Mouse (Mus musculus) natural killer cell, adult 2 months (primary cell): ENCODE measurements around the gene Rbm6.

Source experiments
- DNase-seq, 2 experiments: peaks; one replicate each; pipeline ENCODE4 v3.0.0; 2022; ENCODE audit warnings: low spot score in 2 of 2

The Rbm6 gene

DNA sequence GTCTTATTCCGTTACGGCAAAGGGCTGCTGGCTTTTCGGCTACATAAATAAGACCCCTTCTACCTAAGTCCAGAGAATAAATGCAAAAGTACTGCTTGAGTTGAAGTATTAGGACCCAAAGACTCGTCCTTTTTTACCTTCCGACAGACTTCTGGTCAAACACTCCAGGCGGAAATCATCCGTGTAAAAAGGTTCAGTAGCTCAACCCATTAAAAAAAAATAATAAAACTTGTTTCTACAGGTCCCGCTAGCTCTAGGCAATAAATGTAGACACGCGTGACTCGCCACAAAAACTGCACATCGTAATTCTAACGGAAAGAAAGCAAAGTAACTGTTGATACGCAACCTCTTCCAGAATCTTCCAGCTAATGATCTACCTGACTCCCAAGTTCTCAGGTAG lies at the start of gene Rbm6:
Rbm6 (minus strand) TSS at position 101 of the 400 bp plus-strand sequence.
- no peak for DNase-seq

DNA sequence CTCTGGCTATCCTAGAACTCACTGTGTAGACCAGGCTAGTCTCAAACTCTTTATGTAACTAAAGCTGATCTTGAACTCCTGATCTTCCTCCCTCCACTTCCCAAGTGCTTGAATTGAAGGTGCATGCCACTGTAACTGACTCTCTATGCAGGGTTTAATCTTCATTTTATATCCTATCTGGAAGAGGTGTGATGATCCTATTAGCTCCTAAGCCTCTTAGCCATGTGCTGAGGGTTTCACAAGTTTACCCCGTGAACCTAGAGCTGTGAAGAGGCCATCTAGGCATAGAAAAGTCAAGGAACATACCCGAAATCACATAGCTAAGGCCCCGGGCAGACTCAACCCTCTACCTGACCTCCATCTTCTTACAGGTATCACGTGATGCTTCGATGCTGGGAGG lies 46.4 kb upstream of the Rbm6 start:
- no peak for DNase-seq

DNA sequence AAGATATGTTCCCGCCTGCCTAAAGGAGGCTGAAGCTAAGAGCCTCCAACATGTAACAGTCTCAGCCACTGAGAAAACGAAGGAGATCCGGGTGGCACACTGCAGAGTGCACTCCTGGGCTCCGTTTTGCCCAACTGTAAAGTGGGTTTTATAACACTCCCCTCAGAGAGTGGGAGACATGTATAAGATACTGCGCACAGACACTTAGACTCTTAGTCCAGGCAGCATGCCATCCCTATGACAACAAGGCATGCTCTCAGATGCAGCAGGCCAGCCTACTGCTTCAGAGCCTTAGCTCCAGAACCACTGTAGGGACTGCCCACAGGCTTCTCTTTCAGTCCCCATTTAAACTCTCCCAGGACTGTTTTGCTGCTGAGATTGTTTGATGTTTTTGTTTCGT lies 45.8 kb upstream of the Rbm6 start:
- no peak for DNase-seq

DNA sequence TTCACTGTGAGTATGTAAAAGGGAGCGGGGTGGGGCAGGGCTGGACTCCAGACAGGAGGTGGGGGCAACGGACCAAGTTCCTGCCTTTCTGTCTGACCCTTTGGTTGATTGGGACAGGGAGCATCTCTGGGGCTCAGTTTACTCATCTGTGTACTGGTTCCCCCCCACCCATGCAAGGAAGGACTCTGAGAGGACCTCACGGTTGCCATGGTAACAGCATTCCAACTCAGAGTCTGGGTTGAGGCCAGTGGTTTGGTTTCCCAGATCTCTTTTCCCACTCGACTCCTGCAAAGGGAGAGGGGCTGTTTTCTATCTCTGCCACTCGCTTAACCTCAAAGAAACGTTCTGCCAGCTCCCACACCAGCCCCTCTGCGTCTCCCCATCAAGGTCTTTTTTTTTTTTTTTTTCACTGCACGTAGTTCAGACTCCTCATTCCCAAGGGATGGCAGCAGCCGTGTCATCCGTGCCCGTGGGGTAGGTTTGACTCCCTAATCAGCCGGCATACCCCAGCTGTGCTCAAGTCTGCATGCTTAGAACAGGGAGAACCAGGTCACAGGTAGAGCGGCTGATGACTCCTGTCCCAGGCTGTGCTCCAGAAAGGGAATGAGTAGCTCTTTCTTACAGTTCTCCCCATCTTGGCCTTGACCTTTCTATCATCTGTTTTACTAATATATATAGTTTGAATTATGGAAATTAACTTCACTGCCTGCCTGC lies 45.0 kb upstream of the Rbm6 start:
- no peak for DNase-seq

DNA sequence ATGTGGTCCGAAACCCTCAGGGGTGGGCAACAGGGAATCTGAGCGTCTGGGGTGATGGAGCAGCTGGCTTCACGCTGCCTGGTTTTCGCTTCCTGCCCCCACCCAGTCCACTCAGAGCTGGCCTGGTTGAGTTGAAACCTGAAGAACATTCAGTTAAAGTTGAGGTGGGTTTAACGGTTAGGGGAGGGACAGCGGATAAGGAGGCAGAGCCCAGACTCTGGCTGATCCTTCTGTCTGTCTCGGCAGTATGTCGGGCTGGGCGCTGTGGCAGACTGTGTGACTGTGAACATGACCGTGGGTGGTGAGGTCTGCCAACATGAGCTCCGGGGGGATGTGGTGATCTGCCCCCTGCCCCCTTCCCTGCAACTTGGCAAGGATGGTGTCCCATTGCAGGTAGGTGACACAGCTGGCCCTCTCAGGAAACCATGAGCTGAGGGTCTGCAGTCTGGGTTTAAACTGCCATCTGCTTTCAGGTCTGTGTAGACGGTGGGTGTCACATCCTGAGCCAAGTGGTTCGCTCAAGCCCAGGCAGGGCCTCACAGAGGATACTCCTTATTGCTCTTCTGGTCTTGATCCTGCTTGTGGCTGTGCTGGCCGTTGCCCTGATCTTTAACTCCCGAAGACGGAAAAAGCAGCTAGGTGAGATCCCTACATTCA lies 41.9 kb upstream of the Rbm6 start:
- DNase-seq, result no peak

DNA sequence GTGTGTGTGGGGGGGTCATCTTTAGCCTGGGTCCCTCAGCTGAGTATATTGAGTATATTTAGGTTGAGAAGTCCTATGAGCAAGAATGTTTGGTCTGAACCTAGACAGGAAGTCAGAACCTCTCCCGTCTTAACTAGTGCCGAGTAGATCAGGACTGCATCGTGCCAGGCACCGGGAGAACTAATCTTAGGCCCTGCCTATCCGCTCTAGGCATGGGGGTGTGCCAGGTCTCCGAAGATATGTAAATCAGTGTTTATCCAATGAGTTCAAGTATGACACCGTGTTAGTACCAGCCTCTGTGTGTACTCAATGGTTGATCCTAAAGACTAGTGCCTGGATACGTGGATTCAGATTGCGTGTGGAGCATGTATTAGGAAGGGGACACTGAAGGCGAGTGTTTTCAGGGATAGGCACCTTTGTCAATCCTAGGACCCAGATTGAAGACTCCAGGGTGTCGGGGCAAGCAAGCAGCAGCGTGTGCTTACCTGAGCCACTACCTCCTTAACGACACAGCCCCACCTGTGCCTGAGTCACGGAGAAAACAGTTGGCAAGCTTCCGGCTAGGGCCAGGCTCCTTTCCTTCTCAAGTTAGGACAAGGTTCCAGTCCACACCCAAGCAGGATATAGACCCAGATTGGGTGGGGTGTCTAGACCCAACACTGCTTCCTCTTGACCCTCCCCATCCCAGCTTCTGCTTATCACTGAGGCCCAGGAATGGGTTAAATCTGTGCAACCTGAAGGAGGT lies 37.2 kb upstream of the Rbm6 start:
- DNase-seq, result no peak

DNA sequence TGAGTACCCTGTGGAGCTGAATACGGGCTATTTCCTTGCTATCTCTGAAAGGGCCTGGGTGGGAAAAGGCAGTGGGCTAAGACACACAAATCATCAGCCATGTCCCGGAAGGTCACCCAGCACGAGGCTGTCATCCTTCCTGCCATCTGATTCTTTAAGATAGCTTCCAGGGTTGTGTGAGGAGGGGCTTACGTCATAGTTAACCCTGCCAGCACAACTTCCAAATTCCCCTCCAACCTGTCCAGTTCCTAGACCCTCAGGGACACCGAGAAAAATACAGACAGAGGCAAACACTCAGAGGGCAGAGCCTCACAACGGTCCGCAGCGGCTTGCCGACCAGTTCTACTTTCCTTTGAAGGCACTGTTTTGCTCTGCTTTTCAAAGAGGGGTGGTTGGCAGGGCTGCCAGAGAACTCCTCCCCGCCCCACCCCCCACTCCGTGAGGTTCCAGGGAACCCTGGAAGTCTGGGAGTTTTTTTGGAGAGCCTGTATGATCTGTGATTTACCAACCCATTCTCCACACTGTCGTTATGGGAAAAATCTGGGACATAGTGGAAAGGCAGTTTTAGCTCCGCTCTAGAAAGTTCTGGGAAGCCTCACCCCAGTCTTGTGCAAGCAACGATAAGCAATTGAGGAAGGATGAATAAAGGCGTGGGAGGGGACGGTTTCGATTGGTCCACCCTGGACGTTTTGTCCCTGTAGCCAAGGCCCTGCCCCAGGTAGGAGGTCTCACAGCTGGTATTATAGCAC lies 35.5 kb upstream of the Rbm6 start:
- no peak for DNase-seq

DNA sequence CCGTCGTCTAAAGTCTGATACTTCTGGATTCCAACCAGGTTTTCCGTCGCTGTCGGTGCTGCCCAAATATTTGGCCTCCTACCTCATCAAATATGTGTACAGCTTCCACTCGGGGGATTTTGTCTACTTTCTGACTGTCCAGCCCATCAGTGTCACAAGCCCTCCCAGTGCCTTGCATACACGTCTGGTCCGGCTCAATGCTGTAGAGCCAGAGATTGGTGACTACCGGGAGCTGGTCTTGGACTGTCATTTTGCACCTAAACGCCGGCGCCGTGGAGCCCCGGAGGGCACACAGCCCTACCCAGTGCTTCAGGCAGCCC lies 34.7 kb upstream of the Rbm6 start:
- no peak for DNase-seq

DNA sequence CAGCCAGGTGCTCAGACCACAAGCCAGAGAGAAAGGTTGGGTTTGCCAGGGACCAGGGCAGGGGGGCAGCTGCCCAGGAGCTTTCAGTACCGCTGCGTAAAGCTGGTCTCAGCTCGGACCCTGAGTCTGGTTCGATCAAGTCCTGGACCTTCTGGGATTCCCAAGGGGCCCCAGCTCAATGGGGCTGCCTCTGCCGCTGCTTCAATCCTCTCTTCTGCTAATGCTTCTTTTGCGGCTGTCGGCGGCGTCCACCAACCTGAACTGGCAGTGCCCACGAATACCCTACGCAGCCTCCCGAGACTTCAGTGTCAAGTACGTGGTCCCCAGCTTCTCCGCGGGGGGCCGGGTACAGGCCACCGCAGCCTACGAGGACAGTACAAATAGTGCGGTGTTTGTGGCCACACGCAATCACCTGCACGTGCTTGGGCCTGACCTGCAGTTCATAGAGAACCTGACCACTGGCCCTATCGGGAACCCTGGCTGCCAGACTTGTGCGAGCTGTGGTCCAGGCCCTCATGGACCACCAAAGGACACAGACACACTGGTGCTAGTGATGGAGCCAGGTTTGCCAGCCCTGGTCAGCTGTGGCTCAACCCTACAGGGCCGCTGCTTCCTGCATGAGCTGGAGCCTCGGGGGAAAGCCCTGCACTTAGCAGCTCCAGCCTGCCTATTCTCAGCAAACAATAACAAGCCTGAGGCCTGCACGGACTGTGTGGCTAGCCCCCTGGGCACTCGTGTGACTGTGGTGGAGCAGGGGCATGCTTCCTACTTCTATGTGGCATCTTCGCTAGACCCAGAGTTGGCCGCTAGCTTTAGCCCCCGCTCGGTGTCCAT lies 34.1 kb upstream of the Rbm6 start:
- no peak for DNase-seq

DNA sequence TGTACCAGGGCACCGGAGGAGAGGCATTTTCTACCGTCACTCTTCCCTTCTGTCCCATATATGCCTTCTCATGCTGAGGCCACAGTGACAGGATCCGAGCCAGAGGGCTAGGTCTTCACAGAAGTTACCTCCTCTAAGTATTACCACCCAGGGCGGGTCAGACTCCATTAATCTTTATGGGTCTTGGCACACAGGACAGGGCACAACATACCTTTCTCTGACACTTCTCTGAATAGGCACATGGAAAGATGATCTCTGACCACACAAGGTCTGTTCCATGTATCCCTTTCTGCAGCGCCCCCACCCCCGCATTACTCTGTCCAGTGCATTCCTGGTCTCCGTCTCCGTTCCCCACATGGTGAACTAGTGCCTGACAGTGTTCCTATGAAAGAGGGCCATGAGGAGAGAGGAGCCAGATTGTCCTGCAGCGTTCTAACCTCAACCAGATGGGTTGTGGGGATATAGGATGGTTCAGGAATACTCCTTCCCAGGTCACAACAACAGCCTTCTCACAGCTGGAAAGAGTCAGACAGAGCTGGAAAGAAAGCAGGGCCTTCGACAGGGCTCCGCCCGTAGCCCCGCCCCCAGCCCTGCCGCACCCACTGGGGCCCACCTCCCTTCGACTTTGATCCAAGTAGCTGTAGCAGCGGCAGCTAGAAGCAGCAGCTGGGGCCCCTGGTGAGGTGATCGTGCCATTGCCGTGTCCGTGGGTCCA lies 33.4 kb upstream of the Rbm6 start, which contains the start of gene Mst1r:
Mst1r (plus strand) TSS at position 622 of the 715 bp plus-strand sequence.
- no peak for DNase-seq

DNA sequence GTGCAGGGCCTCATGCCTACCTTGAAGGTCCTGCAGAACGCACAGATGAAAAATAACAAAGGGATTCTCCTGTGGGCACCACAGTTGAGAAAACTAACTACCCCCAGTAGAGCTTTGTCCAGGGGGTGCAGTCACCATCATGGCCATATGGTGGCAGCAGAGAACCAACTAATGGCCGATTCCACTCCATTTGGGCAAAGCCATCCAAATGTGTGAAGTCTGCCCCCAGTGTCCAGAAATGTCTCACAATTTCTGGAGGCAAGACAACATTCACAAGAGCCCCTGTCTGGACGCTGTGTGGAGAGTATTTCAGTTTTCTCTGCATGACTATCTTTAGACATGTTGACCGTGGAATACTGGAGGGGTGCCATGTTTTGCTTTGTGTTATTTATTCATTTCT lies 31.7 kb upstream of the Rbm6 start:
- peak; percentile 74 to 85 for DNase-seq

DNA sequence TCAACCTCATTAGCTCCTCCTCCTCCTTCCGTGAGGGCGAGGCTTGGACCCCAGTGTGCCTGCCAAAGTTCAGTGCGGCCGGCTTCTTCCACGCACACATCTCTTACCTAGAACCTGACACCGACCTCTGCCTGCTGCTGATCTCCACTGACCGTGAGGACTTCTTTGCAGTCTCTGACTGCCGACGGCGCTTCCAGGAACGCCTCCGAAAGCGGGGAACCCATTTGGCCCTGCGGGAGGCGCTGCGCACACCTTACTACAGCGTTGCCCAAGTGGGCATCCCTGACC lies 28.5 kb upstream of the Rbm6 start:
- no peak for DNase-seq

DNA sequence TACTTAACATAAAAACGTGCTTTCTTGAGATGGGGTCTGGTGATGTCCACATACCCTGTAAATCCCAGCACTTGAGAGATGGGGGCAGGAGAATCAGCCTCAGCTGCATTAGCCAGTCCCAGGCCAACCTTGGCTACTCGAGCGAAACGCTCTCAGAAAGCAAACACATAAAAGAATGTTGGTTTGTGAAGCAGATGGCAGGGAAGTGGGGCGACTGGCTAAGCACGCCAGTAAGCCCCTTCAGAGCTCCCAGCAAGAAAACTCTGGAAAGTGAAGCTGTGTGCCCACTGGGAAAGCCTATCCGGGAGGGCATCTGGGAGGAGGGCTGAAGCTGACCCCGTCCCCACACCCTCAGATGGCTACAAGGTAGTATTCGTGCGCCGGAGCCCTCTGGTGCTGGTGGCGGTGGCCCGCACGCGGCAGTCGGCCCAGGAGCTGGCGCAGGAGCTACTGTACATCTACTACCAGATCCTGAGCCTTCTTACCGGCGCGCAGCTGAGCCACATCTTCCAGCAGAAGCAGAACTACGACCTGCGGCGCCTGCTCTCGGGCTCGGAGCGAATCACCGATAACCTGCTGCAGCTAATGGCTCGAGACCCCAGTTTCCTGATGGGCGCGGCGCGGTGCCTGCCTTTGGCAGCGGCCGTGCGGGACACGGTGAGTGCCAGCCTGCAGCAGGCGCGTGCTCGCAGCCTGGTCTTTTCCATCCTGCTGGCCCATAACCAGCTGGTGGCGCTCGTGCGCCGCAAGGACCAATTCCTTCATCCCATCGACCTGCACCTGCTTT lies 28.0 kb upstream of the Rbm6 start:
- DNase-seq, result peak in 1 of 2 experiments; percentile 45

DNA sequence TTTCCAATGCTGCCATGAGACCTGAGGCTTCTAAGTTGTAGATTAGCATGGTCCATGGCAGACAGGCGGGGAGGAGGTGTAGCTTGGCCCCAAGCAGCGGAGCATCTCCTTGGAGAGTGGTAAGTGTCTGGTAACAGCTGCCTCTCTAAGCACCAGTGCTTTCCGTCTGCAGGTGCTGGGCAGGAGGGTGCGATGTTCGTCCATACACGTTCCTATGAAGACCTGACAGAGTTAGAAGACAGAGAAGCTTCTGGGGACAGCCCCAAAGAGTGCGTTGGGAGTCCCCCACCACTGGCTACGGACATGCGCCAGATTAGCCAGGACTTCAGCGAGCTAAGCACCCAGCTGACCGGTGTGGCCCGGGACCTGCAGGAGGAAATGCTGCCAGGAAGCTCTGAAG lies 26.8 kb upstream of the Rbm6 start:
- DNase-seq, result no peak

DNA sequence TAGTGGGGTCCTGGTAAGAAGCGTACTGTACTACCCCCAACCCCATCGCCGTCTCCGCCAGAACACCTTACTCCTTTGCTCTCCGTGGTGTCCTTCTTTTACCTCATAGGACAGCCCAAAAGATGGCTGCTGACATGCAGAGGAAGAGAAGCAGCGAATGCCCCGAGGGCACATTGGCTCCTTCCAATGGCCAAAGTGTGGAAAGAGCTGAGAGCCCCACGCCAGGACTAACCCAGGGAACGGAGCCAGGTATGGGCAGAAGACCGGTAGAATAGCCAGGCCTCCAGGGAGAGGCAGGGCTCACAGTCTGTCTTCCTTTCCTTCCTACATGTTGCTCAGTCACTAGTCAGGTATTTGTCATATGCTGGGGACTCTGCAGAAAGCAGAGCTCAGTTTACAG lies 25.5 kb upstream of the Rbm6 start:
- DNase-seq, result no peak

DNA sequence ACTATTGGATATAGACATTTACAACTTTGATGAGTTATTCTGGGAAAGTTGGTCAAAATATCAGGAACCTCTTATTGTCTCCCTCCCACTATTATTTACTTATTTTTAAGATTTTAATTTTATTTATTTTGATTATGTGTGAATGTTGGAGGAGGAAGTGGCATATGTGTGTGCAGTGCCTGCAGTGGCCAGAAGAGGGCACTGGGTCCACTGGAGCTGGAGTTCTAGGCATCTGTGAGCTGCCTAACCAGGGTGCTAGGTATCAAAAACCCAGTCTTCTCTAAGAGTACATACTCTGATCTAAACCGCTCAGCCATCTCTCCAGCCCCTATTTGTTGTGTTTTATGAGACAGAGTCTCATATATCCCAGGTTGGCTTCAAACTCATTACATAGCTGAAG lies 18.0 kb upstream of the Rbm6 start:
- DNase-seq, result peak in 1 of 2 experiments; percentile 42

DNA sequence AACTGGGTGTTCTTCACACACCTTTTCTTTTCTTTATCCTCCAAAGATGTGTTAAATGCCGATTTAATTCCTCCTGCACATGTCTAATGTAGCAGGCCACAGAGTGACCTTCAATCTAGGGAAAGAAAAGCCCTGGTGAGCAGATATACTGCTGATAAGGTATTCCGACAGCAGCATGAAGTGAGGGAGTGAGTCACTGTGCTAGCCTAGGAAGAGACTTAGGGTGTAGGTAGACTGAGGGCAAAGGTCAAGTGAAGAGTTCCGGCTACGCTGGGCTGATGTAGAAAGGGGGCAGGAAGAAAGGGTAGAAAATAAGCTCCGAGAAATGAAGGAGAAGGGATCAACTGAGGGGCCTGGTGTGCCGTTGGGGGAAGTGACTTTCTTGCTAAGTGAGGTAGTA lies 17.2 kb upstream of the Rbm6 start:
- DNase-seq, result no peak

DNA sequence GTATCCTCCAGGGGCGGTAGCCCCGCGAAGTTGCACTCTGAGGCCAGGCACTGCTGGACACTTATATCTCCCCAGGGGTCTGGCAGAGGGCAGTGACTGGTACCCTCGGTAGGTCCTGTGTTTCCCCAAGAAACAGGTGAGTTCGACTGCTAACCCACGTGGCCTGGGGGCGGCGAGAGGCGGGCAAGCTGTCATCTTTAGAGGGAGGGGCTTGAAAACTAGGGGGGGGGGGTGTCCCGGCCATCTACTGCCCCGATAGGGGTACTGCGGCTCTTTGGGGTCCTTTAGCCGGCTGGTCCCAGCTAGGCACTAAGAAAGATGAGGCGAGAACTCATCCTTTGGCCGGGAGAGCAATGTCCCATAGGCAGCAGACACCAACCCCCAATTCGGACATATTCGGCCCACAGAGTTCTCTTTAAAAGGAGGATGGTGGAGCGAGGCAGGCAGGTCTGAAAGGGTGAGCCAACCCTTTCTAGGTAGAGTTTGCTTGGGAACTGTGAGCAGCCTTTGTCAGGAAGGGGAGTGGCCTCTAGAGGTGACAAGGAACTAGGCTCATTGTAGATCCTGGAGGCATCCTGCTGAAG lies 15.3 kb upstream of the Rbm6 start:
- peak in 1 of 2 experiments; percentile 13 for DNase-seq

DNA sequence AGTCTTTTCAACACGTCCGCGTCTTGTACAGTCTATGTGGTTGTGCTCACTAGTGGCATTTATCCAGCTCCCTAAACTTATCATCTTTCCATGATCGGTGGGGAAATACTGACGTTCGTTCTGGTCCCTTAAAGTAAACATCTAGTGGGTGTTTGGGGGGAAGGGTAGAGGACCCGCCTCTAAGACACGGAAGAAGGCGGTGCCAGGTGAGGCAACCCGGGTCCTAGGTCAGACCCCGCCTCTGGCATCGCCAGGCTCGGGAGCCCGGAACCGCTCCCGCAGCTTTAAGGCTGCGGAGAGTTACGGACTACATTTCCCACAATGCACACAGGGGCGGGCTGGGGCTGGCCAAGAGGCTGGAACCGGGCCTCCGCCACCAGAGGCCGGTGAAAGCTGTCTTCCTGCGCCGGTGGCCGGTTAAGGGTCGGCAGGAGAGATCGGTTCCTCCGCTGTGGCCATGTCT lies 14.8 kb upstream of the Rbm6 start, which contains the start of gene Mon1a:
Mon1a (plus strand) TSS at position 348 of the 463 bp plus-strand sequence.
- peak; percentile 77 to 79 for DNase-seq

DNA sequence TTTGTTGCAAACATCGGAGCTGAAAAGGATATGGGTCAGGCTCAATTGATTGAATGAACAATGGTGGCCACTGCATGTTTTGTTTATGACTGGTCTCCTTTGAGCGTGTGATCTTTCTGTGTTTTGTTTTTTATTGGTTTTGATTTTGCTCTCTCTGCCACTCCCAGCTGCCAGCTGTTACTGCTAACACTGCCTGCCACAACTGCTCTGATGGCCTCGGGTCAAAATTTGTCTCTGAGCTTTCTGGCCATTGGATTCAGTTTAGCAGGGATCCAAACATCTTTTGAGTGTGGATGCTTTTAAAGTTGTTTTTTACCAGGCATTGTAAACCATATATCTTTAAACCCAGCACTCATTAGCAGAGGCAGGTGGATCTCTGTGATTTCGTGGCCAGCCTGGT lies 7.4 kb upstream of the Rbm6 start:
- DNase-seq, result no peak
